Mouse (Mus musculus): ENCODE results near the gene Plppr3. TPM values are rescaled to one million over a fixed set of nuclear protein-coding genes. Genes with fewer than 3 reads are reported as not detected.

Plppr3 gene
- polyA plus RNA-seq, 1 experiment = 3.6 TPM

DNA sequence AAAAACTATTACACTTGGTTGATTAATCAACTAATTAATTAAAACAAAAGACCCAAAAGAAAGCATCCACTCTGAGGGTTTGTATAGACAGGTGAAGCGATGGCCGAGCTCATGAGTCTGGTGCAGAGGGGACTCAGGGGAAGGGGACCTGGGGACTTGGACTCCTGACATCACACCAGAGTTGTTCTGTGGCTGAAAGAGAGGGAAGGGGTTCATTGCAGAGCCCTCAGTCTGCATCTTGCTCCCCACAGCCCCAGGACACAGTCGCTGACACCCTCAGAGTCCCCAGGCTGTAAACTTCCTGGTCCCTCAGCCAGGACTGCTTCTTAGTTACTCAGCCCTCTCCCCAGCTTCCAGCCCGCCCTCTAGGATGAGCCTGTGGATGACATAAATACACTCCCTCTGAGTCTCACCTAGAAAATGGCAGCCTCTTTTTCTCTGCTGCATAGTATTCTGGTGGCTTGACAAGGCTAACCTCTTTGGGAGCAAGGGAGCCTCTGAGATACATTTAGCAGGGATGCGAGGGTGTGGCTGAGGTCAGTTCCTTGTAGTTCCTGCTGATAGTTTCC is 43.2 kb upstream of the Plppr3 start:
- Histone ChIP-seq H3K4me3 (ENCODE audit: extremely low read depth, insufficient read depth, insufficient read length) (no peak overlapping the region), H3K27me3 (ENCODE audit: control insufficient read depth, insufficient read depth, low read length) (peaks cover 9% of the 10 kb centered on the region; the same call in 1 of the 2 replicates)
- 82% methylated on average over 5 of the region's 5 CpGs for WGBS

DNA sequence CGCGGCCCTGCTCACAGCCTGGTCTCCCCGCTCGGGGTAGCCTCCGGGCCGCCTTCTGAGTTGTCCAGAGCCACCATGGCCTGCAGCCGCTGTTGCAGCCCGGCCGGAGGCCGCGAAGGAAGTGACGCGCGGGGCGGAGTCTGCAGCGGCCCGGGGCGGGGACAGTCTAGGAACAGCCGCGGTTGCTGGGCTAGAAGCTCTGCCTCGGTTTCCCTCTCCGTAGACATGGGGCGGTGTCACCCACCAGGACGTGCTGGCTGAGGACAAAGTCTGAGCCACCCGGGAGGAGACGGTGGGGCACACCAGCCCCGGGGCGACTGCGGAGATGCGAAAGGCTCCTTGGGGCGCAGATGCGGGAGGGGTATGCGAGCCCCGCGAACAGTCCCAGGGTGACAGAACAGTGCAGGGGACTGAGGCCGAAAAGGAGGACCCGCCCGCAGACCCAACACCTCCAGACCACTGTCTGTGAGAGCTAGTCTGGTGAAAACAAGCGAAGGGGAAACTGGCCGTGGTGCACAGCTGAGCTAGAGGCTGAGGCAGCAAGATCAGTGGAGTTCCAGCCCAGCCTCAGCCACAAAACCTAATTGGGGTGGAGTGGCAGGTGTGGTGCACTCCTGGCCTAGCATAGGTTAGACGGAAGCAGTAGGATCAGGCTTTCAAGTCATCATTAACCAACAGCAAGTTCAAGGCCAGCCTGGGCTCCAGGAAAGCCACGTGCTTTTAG is 42.5 kb upstream of the Plppr3 start, which contains the start of gene Kiss1r:
Gene Kiss1r, plus strand, starts transcription at position 164 of the 724 bp plus-strand sequence.
- Histone ChIP-seq H3K4me1 (ENCODE audit: control insufficient read depth, insufficient read depth, insufficient read length) (peaks cover 21% of the 10 kb centered on the region), H3K27me3 (ENCODE audit: control insufficient read depth, insufficient read depth, low read length) (peaks cover 9% of the 10 kb centered on the region; the same call in 1 of the 2 replicates), H3K36me3 (ENCODE audit: control insufficient read depth, insufficient read depth, low read length) (no peaks in the 10 kb centered on the region), H3K27ac (ENCODE audit: insufficient read depth, low read length) (peak within 1 kb of the TSS; percentile 65), H3K4me3 (ENCODE audit: extremely low read depth, insufficient read depth, insufficient read length) (peak within 1 kb of the TSS; percentile 95)
- TF ChIP-seq CTCF (IDR thresholded peaks at IDR 0.05; ENCODE audit: extremely low read depth, insufficient read depth, insufficient read length, insufficient replicate concordance) (no peak), POLR2A (IDR thresholded peaks at IDR 0.05; ENCODE audit: low read depth, low read length) (peak; percentile 81)
- WGBS = 2% methylated on average over 41 of the region's 42 CpGs
- DNase-seq (ENCODE audit: low read depth in 1 of 2, low spot score in 2 of 2) = peak in 1 of 2 experiments; percentile 85

More for the DNA sequence above, 43.2 kb upstream of the Plppr3 start:
- peaks cover 21% of the 10 kb centered on the region for H3K4me1 ChIP-seq (ENCODE audit: control insufficient read depth, insufficient read depth, insufficient read length)
- DNase-seq (ENCODE audit: low read depth in 1 of 2, low spot score in 2 of 2) = no peak
- H3K36me3 ChIP-seq (ENCODE audit: control insufficient read depth, insufficient read depth, low read length) = no peaks in the 10 kb centered on the region
- no peak overlapping the region for H3K27ac ChIP-seq (ENCODE audit: insufficient read depth, low read length)
- TF ChIP-seq CTCF (IDR thresholded peaks at IDR 0.05; ENCODE audit: extremely low read depth, insufficient read depth, insufficient read length, insufficient replicate concordance) (no peak), POLR2A (IDR thresholded peaks at IDR 0.05; ENCODE audit: low read depth, low read length) (no peak)

DNA sequence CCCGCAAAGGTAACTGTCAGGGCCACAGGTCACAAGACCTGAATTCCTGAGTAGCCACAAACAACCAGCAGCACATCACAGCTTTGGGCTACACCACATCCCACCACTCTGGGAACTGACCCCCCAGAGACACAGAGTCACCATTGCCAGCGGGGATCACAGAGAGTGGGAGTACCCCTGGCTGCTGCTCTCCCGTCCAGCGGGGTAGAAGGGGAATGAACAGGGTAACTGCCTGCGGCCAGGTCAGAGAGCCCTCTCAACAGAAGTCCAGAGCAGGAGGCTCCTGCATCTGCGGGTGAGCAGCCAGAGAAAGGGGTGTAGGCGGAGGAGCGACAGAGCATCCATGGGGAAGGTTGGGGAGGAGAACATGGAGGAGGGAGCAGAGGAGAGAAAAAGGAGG is 41.6 kb upstream of the Plppr3 start:
- 27% methylated on average over 8 of the region's 8 CpGs for WGBS
- Histone ChIP-seq H3K36me3 (ENCODE audit: control insufficient read depth, insufficient read depth, low read length) (no peaks in the 10 kb centered on the region), H3K27me3 (ENCODE audit: control insufficient read depth, insufficient read depth, low read length) (0 out of 2 replicates have a peak, but pooled peaks cover 4% of the 10 kb centered on the region), H3K4me1 (ENCODE audit: control insufficient read depth, insufficient read depth, insufficient read length) (peaks cover 18% of the 10 kb centered on the region; the same call in 1 of the 2 replicates), H3K27ac (ENCODE audit: insufficient read depth, low read length) (no peak overlapping the region), H3K4me3 (ENCODE audit: extremely low read depth, insufficient read depth, insufficient read length) (peak overlapping the region; percentile 95)
- TF ChIP-seq POLR2A (IDR thresholded peaks at IDR 0.05; ENCODE audit: low read depth, low read length) (no peak), CTCF (IDR thresholded peaks at IDR 0.05; ENCODE audit: extremely low read depth, insufficient read depth, insufficient read length, insufficient replicate concordance) (no peak)
- no peak for DNase-seq (ENCODE audit: low read depth in 1 of 2, low spot score in 2 of 2)

DNA sequence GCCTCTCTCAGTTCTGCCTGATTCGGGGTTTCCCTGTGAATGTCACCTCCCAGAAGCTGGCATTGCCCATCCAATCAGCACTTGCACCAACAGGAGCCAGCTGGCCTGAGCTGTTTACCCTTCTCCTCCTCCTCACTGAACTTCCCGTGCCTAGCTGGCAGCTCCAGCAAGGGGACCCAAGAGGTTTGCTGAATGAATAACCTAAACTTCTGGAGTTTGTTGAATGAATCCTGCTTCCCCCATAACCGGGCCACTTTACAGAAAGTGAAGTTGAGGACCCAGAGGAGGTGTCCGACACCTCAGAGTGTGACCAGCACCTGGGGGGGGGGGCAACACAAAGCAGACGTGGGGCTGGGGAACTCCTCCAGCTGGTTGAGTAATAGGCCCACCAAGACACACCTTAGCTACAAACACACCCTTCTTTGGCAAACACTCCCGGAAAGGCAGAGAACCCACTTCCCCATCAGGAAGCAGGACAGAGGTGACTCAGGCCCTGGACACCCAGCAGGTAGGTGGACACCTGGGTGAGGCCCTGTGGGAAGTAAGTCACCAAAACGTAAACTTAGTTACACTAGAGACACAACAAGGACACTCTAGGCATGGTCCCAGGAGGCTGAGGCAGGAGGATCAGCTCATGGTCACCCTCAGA is 40.6 kb upstream of the Plppr3 start:
- Histone ChIP-seq H3K27ac (ENCODE audit: insufficient read depth, low read length) (no peak overlapping the region), H3K36me3 (ENCODE audit: control insufficient read depth, insufficient read depth, low read length) (peaks cover 2% of the 10 kb centered on the region; the same call in 1 of the 2 replicates), H3K4me1 (ENCODE audit: control insufficient read depth, insufficient read depth, insufficient read length) (peaks cover 12% of the 10 kb centered on the region; the same call in 1 of the 2 replicates), H3K4me3 (ENCODE audit: extremely low read depth, insufficient read depth, insufficient read length) (no peak overlapping the region), H3K27me3 (ENCODE audit: control insufficient read depth, insufficient read depth, low read length) (no peaks in the 10 kb centered on the region)
- WGBS = 45% methylated on average over 7 of the region's 7 CpGs
- no peak for TF ChIP-seq CTCF (IDR thresholded peaks at IDR 0.05; ENCODE audit: extremely low read depth, insufficient read depth, insufficient read length, insufficient replicate concordance)
- no peak for TF ChIP-seq POLR2A (IDR thresholded peaks at IDR 0.05; ENCODE audit: low read depth, low read length)
- DNase-seq (ENCODE audit: low read depth in 1 of 2, low spot score in 2 of 2) = no peak

DNA sequence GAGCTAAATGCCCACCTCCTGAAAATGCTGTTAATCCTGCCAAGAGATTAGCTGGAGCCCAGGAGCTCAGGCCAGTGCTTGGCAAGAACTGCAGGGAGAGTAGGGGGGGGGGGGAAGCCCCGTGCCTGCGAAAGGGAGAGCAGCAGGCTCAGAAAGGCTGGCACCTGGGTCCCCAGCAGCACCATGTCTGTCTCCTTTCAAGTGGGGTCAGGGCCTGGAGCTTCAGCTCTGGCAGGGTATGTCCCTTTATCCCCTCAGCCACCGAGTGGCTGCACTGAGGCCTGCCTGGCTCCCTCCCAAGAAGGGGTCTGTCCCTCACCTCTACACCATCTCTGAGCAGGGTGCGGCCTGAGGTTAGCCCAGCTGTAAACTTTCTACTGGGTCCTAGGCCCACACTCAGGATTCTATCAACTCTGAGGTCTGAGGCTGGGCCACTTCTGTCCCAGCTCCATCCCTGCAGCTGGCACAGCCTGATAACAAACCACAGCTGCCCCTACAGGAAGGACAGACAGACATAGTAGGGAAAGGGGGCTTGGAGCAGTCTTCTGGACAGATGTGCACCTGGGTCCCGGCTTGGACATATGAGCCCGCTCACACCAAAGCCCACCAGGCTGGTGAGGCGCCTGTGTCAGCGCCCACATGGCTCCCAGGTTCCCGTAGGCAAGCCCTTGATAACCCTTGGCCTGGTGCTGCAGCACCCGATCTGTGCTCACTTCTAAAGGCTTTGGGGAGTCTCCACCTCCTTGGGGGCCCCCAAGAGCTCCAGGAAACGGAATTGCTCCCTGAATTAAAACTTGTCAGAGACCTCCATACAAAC is 39.9 kb upstream of the Plppr3 start:
- TF ChIP-seq POLR2A (IDR thresholded peaks at IDR 0.05; ENCODE audit: low read depth, low read length) (no peak), CTCF (IDR thresholded peaks at IDR 0.05; ENCODE audit: extremely low read depth, insufficient read depth, insufficient read length, insufficient replicate concordance) (no peak)
- H3K4me3 ChIP-seq (ENCODE audit: extremely low read depth, insufficient read depth, insufficient read length) = no peak overlapping the region
- DNase-seq (ENCODE audit: low read depth in 1 of 2, low spot score in 2 of 2) = no peak
- peaks cover 14% of the 10 kb centered on the region; the same call in 1 of the 2 replicates for H3K4me1 ChIP-seq (ENCODE audit: control insufficient read depth, insufficient read depth, insufficient read length)
- 58% methylated on average over 11 of the region's 11 CpGs for WGBS
- H3K27ac ChIP-seq (ENCODE audit: insufficient read depth, low read length) = no peak overlapping the region
- H3K36me3 ChIP-seq (ENCODE audit: control insufficient read depth, insufficient read depth, low read length) = peaks cover 2% of the 10 kb centered on the region; the same call in 1 of the 2 replicates
- no peaks in the 10 kb centered on the region for H3K27me3 ChIP-seq (ENCODE audit: control insufficient read depth, insufficient read depth, low read length)

DNA sequence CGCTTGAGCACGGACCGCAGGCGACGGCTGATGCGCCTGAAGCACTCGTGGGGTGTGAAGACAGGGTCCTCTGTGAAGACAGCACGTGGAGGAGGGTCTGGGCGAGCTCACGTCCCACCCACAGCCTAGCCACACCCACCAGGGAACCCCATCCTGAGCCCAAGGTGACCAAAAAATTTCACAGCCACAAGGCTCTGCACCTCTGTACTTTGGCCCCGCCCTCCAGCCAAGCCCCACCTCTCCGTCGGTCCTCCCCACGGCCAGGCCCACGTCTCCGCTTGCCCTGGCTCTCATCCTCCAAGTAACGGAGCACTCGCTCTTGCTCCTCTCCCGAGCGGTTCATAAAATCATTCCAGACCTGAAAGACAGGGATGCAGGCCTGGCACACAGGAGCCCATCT is 38.0 kb upstream of the Plppr3 start:
- Histone ChIP-seq H3K4me3 (ENCODE audit: extremely low read depth, insufficient read depth, insufficient read length) (no peak overlapping the region), H3K27ac (ENCODE audit: insufficient read depth, low read length) (no peak overlapping the region), H3K27me3 (ENCODE audit: control insufficient read depth, insufficient read depth, low read length) (no peaks in the 10 kb centered on the region), H3K4me1 (ENCODE audit: control insufficient read depth, insufficient read depth, insufficient read length) (peaks cover 14% of the 10 kb centered on the region; the same call in 1 of the 2 replicates), H3K36me3 (ENCODE audit: control insufficient read depth, insufficient read depth, low read length) (peaks cover 2% of the 10 kb centered on the region; the same call in 1 of the 2 replicates)
- 94% methylated on average over 20 of the region's 20 CpGs for WGBS
- no peak for DNase-seq (ENCODE audit: low read depth in 1 of 2, low spot score in 2 of 2)
- TF ChIP-seq POLR2A (IDR thresholded peaks at IDR 0.05; ENCODE audit: low read depth, low read length) (no peak), CTCF (IDR thresholded peaks at IDR 0.05; ENCODE audit: extremely low read depth, insufficient read depth, insufficient read length, insufficient replicate concordance) (no peak)

Data from spleen, adult 2 months (tissue).